21 mouse cellular contexts compared by ENCODE assay signal in genomic region chr5:52391471-52391870, GRCm38 (mm10). TPM values are rescaled to one million over a fixed set of nuclear protein-coding genes. Genes with fewer than 3 reads are reported as not detected.
A peak's percentile ranks its signal among the peaks of the same experiment; 100 is the strongest.
DNase-seq lines count a peak whose midpoint lies in the region; ATAC-seq lines count a peak whose summit lies in the region.
"Had no signal": no experiment of that assay in that cellular context is flagged by ENCODE, and none has a peak within 500 bp of the region (broad histone marks: within the 10 kb centered on the region; RNA-seq: fewer than 3 reads in every experiment).

No protein-coding gene starts in this region.

- ATAC-seq in frontal cortex, adult (ENCODE audit: low TSS enrichment) = peak; percentile 25
- ATAC-seq in embryonic facial prominence, embryonic 14.5 days (ENCODE audit: low read depth) = no peak
- no peak for ATAC-seq in midbrain, embryonic 14.5 days (ENCODE audit: low FRiP score, low TSS enrichment)
- ATAC-seq: forebrain, embryonic 13.5 days; inflammation-experienced regulatory T-cells, adult 6 months; liver, embryonic 12.5 days; midbrain, embryonic 15.5 days had no signal

- no peaks in the 10 kb centered on the region; the same call in 1 of the 2 replicates for H3K9me3 ChIP-seq in embryonic facial prominence, embryonic 14.5 days (ENCODE audit: control insufficient read depth, low read length)
- no peaks in the 10 kb centered on the region for H3K9me3 ChIP-seq in midbrain, embryonic 14.5 days (ENCODE audit: control insufficient read depth, low read length)
- H3K9me3 ChIP-seq: forebrain, embryonic 13.5 days; liver, embryonic 12.5 days; midbrain, embryonic 15.5 days had no signal

- DNase-seq in frontal cortex, postnatal 10 days (ENCODE audit: low spot score in 2 of 2) = no peak
- DNase-seq in left cerebral cortex, postnatal 14 days (ENCODE audit: low spot score in 2 of 2) = peak; percentile 52 to 58
- no peak for DNase-seq in left cerebral cortex, postnatal 10 days (ENCODE audit: extremely low spot score in 1 of 2, low spot score in 2 of 2)
- DNase-seq in embryonic facial prominence, embryonic 14.5 days (ENCODE audit: low spot score) = no peak
- DNase-seq in right cerebral cortex, postnatal 25 days = peak; percentile 61
- DNase-seq in heart, postnatal 4 days = no peak
- no peak for DNase-seq in midbrain, embryonic 14.5 days
- DNase-seq: cerebellum, postnatal 10 days; gastrocnemius, adult 2 months; heart, adult 11 months; heart, postnatal 36 days; kidney, adult 8-10 months; lung, embryonic 14.5 days had no signal

- H3K4me1 ChIP-seq in embryonic facial prominence, embryonic 14.5 days (ENCODE audit: control insufficient read depth, insufficient read depth, low read length) = no peaks in the 10 kb centered on the region
- H3K4me1 ChIP-seq in midbrain, embryonic 14.5 days (ENCODE audit: control insufficient read depth, insufficient read depth, low read length) = no peaks in the 10 kb centered on the region
- H3K4me1 ChIP-seq: forebrain, embryonic 13.5 days; heart, embryonic 13.5 days; liver, embryonic 12.5 days; midbrain, embryonic 15.5 days had no signal

- no peaks in the 10 kb centered on the region for H3K27me3 ChIP-seq in embryonic facial prominence, embryonic 14.5 days (replicated peaks; ENCODE audit: control insufficient read depth, insufficient read depth, low read length)
- no peaks in the 10 kb centered on the region for H3K27me3 ChIP-seq in midbrain, embryonic 14.5 days (ENCODE audit: control insufficient read depth, insufficient read depth, low read length)
- H3K27me3 ChIP-seq: forebrain, embryonic 13.5 days; heart, embryonic 13.5 days; liver, embryonic 12.5 days; midbrain, embryonic 15.5 days had no signal

- H3K4me3 ChIP-seq in embryonic facial prominence, embryonic 14.5 days (ENCODE audit: low read depth, low read length) = no peak overlapping the region
- no peak overlapping the region for H3K4me3 ChIP-seq in midbrain, embryonic 14.5 days (replicated peaks; ENCODE audit: low read depth, low read length)
- H3K4me3 ChIP-seq: forebrain, embryonic 13.5 days; gastrocnemius, adult 2 months; heart, embryonic 13.5 days; liver, embryonic 12.5 days; midbrain, embryonic 15.5 days had no signal

- H3K36me3 ChIP-seq in embryonic facial prominence, embryonic 14.5 days (ENCODE audit: control insufficient read depth, insufficient read depth, low read length) = no peaks in the 10 kb centered on the region
- H3K36me3 ChIP-seq in midbrain, embryonic 14.5 days (ENCODE audit: control insufficient read depth, insufficient read depth, low read length) = no peaks in the 10 kb centered on the region
- H3K36me3 ChIP-seq: liver, embryonic 12.5 days had no signal

- no peak overlapping the region for H3K27ac ChIP-seq in embryonic facial prominence, embryonic 14.5 days (replicated peaks; ENCODE audit: low read depth, low read length)
- H3K27ac ChIP-seq in midbrain, embryonic 14.5 days (replicated peaks; ENCODE audit: low read depth, low read length) = no peak overlapping the region
- H3K27ac ChIP-seq: forebrain, embryonic 13.5 days; gastrocnemius, adult 2 months; heart, embryonic 13.5 days; liver, embryonic 12.5 days; macrophage; midbrain, embryonic 15.5 days had no signal

- H3K4me2 ChIP-seq in embryonic facial prominence, embryonic 14.5 days (ENCODE audit: low read depth, low read length) = 0 out of 2 replicates have a peak overlapping the region, but pooled peaks have one; percentile 20
- H3K4me2 ChIP-seq in midbrain, embryonic 14.5 days (ENCODE audit: low read length) = no peak overlapping the region
- H3K4me2 ChIP-seq: forebrain, embryonic 13.5 days; heart, embryonic 13.5 days; liver, embryonic 12.5 days; lung, embryonic 14.5 days; midbrain, embryonic 15.5 days had no signal

- H3K9ac ChIP-seq in embryonic facial prominence, embryonic 14.5 days (ENCODE audit: low read depth, low read length) = no peak overlapping the region
- H3K9ac ChIP-seq in midbrain, embryonic 14.5 days (replicated peaks; ENCODE audit: low read length) = no peak overlapping the region
- H3K9ac ChIP-seq: forebrain, embryonic 13.5 days; heart, embryonic 13.5 days; liver, embryonic 12.5 days; lung, embryonic 14.5 days; midbrain, embryonic 15.5 days had no signal

- 64% methylated on average over 16 of the region's 16 CpGs for whole genome bisulfite sequencing in embryonic facial prominence, embryonic 14.5 days
- WGBS in midbrain, embryonic 14.5 days = 82% methylated on average over 16 of the region's 16 CpGs

- intact Hi-C loops in left cerebral cortex, postnatal 14 days (cut with DNase I) = loop anchor here (5.0 kb wide), 4 partner anchors 81 to 274 kb away; partner anchors contain the start of gene Ccdc149
- intact Hi-C loops in left cerebral cortex, postnatal 10 days (cut with DNase I) = no loop called here

RNA-seq across cellular contexts. Expression of gene Sod3, which starts 27.9 kb away (rescaled TPM):
- total RNA-seq in left cerebral cortex, postnatal 14 days (2021) = 1 to 10 TPM; 6.6 to 7.5 TPM
- total RNA-seq in left cerebral cortex, postnatal 10 days (2021) = 1 to 10 TPM; 4.3 TPM
- polyA plus RNA-seq in embryonic facial prominence, embryonic 14.5 days (2014; fragmentation: Nextera tagmentation; extraction: Ambion mirVana) = 3.7 and 4.7 TPM in 2 replicates
- total RNA-seq in heart, postnatal 4 days (2021) = 1 to 10 TPM; 2.8 to 3.5 TPM
- 0.77 and 1.4 TPM in 2 replicates for polyA plus RNA-seq in midbrain, embryonic 14.5 days (2014; fragmentation: Nextera tagmentation; extraction: Ambion mirVana)
- total RNA-seq: MEL had no signal
- polyA plus RNA-seq: inflammation-experienced regulatory T-cells, adult 6 months had no signal

Comparison
In these comparisons a context has a peak if more than half of its experiments do, and no peak if none do; other contexts are left out.
1. DNase-seq: peak in left cerebral cortex, postnatal 14 days (2 of 2) and right cerebral cortex, postnatal 25 days (single experiment); none in frontal cortex, postnatal 10 days (0 of 2), left cerebral cortex, postnatal 10 days (0 of 2), embryonic facial prominence, embryonic 14.5 days (single experiment), heart, postnatal 4 days (single experiment) and midbrain, embryonic 14.5 days (single experiment).